Mouse (Mus musculus): ENCODE results near the gene Rps27a.
"Not testable (repeated sequence)": the region's sequence is repeated elsewhere in the genome, so short reads cannot be mapped to it uniquely, and the experiment has no call there.

Gene Rps27a

DNA sequence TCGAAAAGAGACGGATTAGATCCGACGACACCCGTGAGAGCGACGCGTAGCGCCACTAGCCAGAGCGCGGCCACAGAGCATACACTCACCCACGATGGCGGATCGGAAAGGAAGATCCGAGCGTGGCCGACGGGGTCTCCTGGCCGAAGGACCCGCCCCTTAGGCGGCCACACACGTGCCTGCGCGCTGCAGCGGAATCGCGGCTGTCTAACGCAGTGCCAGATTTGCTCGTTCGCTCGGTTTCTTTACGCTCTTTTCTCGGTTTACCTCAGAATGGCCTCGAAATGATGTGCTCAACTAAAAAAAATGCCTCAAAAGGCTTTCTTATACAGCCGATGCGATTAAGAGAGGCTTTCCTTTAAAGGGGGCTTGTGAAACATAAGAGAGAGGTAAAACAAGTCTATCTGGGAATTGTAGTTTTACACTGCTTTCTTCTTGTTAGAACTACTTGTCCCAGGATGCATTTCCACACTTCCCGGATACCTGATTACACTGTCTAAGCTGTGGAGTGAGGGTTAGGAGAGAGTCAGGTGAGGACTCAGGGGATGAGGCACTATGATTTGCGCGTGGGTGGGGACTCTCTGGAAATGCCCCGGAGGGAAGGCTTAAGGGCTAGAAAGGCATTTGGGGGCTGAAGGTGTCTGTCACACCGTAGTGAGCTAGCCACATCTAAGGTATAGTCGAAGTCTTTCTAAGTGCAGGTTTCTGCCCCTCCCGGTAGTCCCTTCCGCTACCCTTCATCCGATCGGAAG is at the start of gene Rps27a, which contains the start of gene Clhc1:
TSS of gene Rps27a (minus strand) at position 358 of the 752 bp plus-strand sequence.
TSS of gene Clhc1 (plus strand) at position 199 of the 752 bp plus-strand sequence.
- DNase-seq (ENCODE audit: low read depth, low spot score) = peak; percentile 87

DNA sequence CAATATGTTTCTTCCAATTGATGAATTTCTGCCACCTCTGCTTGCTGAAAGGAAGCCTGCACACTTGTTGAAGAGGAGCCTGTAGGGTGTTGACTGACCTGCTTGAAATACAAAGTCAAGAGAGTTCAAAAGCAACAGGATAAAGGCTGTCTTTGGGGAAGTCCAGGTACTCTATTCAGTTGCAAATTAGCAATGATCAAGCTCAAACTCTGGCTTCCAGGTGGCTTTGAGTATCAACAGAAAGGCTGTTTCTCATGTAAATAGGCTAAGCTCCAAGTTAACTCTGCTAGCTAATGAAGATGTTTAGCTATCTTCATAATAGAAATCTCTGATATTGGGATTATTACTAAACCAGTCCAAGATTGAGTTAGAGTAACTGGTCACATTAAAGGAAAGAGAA is 49.2 kb upstream of the Rps27a start:
- DNase-seq (ENCODE audit: low read depth, low spot score) = peak; percentile 61

DNA sequence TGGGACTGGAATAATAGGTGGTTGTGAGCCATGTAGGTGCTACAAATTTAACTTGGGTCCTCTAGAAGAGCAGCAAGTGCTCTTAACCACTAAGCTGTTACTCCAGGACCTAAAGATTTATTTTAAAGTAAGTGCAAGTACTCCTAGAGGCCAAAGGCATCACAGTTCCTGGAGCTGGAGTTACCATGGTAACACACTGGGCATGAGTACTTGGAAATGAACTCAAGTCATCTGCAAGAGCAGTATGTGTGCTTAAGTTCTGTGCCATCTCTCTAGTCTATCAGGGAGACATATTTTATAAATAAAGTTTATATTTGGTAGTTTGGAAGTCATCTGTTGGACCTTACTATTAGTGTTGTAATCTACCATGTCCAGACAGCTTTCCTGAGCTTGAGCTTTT is 47.3 kb upstream of the Rps27a start:
- DNase-seq (ENCODE audit: low read depth, low spot score) = no peak

DNA sequence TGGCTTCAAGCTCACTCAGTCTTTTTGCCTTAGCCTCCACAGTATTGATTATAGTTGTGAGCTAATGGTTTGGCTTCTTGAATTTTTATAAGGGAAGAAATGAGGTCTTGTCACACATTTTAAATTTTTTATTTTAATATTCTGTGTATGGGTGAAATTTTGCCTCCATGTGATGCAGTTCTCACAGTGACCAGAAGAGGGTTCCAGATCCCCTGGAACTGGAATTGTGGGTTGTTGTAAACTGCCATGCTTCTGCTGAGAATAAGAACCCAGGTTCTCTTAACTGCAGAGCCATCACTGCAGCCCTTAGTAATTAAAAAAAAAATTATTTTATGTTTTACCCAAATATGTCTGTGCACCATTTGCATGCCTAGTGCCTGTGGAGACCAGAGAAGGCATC is 31.7 kb upstream of the Rps27a start:
- no peak for DNase-seq (ENCODE audit: low read depth, low spot score)

DNA sequence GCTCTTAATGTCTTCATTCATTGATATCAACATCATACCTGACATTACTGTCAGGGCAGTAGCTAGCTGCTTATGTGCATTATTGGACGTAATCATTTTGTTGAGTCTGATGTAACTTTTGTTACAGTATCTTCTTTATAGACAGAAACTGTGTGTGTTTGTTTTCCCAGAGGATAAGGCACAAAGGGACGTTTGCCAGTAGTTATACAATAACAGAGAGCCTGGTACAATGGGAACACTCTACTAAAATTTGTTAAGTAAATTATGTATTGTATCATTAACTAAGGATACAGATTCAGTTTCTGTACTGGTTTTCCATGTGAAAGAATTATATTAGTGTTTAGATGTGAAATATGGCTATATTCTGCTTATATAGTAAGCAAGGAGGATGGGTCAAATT is 24.7 kb upstream of the Rps27a start:
- no peak for DNase-seq (ENCODE audit: low read depth, low spot score)

DNA sequence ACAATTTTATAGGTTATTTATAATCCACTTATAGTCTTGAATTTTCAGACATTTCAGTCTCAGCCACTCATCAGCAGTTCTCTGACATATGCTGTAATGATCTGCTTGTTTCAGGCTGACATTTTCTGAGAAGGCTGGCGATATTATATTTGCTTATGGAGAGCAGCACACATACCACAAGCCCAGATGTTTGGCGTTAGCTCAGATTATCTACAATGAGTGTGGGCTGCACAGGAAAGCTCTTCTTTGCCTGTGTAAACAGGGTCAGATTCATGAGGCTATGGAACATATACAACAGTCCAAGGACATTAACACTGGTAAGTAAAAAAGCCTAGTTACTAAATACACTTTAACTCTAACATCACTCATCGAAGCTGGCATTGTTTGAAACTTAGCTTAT is 23.6 kb upstream of the Rps27a start:
- no peak for DNase-seq (ENCODE audit: low read depth, low spot score)

DNA sequence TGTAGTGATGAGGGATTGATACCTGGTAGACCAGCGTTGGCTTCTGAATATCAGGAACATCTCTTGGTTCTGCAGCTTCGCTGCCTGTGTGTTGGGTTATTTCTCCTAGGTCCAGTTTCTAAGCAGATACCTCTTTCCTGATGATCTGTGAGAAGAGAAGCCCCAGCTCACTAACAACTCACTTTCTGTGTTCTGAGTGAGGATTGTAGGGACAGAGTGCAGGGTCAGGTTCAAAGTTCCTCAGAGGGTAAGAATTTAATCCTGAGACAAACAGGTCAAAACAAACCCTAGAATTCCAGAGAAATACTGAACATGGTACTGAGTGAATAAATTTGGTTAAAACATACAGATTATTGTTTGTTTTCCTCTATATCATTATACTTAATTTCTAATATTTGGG is 15.5 kb upstream of the Rps27a start:
- DNase-seq (ENCODE audit: low read depth, low spot score) = no peak

DNA sequence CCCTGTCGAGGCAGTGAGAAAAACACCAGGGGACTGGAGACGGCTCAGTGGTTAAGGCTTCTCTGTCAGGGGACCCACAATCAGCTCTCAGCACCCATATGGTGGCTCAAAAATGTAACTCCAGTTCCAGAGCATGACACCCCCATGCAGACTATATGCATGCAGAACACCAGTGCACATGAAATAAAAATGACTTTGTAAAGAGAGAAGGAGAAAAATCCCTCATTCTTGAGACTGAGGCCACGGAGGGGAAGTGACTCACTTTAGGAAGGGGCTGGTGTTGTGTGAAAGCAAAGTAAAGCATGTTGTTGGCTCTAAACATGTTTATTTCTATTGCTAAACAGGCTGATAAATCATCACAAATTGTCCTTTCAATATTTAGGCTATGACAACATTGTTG is 13.1 kb upstream of the Rps27a start:
- no peak for DNase-seq (ENCODE audit: low read depth, low spot score)

DNA sequence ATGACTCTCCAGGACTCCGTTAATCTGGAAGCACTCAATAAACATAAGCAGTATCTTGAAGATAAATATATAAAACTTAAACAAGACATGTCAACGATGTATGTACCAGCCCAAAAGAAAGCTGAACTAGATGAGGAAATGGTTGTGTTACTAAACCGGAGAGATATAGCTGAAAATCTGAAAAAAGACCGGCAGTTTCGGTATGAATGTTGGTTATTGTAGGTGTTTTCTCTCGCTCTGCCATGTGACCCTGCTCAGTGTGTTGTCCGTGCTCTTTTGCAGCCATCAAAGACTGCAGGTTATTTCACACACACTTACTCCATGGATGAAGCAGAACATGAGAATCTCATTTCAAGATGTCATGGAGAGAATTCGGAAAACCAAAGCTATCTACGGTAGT is 12.5 kb upstream of the Rps27a start:
- no peak for DNase-seq (ENCODE audit: low read depth, low spot score)

DNA sequence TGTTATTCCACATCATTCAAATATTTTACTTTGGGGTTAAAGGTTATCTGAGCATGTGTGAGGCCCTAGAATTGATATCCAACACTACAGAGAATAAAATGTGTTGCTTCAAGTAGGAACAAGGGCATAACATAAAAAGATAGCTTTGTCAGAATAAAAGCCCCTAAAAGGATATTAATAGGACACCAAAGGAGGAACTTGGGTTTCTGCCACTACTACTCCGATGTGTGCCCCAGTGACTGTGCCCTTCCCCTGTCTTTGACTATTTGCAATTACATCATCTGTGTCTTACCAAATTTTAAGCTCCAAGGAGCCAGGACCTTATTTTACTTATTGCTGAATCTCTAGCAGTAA is 1.5 kb upstream of the Rps27a start:
- DNase-seq (ENCODE audit: low read depth, low spot score) = no peak

DNA sequence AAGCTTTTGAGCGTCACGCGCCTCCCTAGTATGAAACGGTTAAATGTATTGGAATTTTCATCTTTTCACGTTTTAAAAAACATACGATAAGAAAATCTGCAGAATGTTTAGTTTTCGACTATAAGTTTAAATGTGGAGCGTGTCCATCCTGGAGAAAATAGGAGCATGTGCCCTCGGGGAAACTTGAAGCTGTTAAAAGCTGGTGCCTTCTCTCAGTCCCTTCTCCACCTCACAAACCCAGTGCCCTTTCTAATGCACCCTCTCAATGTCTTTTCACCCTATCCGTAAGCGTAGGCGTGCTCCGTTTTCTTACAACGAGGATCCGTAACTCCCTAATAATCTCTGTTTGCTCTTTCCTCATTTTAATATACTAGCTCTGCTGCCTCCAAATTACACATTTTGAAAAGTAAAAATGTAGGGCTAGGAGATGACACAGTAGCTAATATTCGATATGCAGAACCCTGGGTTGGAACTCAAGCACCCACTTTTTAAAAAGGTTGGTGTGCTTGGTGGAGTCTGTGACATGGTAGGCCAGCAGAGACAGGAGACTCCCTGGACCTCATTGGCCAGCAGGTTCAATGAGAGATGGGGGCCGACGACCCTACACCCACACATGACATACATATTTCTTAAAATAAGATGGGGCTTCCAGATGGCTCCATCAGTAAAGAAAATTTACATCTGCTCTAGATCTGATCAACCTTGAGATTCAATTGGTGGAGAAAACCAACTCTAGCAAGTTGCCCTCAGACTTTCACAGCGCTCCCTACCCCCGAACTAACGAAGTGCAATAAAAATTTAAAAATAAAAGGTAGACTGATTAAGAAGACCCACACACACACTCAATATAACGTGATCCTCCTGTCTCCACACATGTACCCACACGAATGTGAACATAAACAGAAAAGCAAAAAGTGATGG is 855 bp upstream of the Rps27a start:
- DNase-seq (ENCODE audit: low read depth, low spot score) = no peak

DNA sequence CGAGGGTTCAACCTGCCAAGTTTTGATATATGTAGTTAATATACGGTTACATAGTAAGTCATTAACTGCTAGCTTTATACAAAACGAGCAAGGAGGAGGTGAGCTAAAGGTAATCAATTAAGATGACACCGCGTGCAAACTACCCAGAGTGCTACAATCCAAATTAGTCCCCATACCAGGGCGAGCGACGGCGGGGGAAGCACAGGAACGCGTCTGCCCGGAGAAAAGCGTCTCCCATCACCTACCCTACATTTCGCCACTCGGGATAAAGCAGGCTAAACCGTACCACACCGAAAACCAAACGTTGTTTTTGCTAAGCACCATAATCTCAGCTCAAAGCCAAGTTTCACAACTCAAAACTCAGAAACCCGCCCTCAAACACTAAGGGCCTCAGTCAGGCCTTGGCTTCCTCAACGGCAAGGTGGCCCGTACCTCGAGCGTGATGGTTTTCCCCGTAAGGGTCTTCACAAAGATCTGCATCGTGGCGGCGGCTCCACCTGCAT is 609 bp downstream of the Rps27a start:
- no peak for DNase-seq (ENCODE audit: low read depth, low spot score)

DNA sequence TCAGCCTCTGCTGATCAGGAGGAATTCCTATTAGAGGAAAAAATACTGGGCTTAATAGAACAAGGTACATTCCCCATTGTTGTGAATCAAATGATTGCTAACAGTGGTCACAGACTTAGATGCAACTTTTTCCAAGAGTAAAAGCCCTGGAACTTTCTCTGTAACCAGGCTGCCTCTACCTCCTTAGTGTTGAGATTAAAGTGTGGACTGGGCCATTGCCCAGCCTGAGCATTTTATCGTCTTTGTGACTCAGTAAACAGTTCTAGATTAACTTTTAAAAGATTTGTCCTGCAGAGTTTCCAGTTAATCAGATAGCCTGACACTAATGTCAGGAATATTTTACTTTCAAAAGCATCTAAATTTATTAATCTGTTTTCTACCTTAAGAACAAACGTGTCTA is 1.1 kb downstream of the Rps27a start:
- DNase-seq (ENCODE audit: low read depth, low spot score) = no peak

DNA sequence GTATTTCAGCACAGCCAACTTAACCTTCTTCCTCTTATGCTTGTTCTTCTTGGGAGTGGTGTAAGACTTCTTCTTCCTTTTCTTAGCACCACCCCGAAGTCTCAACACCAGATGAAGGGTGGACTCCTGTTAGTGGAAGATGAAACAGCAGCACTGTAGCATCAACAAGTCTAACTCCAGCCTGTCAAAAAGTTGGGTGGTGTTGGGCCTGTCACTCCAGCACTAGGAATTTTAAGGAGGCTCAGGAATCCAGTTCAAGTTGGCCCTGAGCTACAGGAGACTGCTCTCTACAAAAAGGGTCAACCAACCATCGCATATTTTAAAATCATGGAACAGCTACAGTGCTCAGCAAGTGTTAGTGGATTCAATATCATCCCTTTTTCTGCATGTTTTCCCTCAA is 1.6 kb downstream of the Rps27a start:
- DNase-seq (ENCODE audit: low read depth, low spot score) = not testable (repeated sequence)

DNA sequence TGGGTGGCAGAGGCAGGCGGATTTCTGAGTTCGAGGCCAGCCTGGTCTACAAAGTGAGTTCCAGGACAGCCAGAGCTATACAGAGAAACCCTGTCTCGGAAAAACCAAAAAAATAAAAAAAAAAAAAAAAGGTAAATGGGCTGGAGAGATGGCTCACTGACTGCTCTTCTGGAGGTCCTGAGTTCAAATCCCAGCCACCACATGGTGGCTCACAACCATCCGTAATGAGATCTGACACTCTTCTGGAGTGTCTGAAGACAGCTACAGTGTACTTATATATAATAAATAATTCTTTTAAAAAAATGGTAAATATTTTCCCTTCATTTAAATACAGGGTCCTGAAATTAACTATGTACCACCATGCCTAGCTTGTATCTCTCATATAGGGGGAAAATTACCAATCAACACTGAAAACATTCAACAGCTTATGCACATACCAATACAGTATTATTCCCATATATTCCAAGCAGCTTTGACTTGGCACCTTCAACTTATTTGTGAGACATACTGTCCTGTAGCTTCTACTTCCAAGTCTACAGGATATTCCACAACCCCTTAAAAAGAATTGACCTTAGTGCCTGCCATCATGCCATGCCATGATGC is 2.7 kb downstream of the Rps27a start:
- not testable (repeated sequence) for DNase-seq (ENCODE audit: low read depth, low spot score)

DNA sequence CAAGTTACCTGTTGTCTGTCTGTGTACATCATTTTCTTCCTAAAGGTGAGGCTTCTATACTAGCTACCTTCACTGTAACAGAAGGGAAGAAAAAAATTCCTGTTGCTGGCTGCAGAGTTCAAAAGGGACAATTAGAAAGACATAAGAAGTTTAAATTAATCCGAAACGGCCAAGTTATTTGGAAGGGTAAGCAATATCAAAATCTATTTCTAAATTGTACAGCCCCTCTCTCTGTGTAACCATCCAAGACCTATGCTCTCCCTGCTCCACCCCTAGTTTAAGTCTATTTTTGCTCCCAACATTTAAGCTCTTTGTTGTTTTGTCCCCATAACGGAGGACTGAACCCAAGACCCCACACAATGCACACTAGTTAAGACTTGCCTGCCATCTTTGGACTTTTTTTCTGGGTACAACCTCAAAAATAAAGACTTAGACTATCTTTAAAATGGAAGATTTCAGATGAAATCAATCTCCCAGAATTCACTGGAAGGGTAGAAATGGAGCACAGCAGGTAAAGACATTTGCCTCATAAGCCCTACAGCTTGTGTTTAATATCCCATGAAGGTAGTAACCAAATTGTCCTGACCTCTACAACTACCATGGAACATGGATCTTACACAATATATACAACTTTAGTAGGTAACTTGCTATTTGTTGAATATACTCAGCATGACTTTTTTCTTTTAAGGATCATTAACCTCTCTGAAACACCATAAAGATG is 3.5 kb downstream of the Rps27a start:
- no peak for DNase-seq (ENCODE audit: low read depth, low spot score)

DNA sequence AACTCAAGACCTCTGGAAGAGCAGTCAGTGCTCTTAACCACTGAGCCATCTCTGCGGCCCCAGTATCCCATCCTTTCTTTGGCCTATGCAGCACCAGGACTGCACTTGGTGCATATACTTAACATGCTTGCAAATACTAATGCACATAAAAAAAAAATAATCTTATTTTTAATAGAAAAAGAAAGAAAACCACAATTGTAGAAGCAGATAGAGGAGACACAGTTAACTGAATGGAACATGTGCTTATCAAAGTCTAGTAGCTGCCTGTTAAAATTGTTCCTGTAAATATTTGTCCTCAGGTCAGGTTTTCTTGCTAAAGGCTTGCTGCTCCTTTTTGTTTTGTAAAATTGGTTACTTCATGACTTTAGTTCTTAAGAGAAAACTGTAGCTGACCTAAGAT is 9.7 kb downstream of the Rps27a start:
- no peak for DNase-seq (ENCODE audit: low read depth, low spot score)

DNA sequence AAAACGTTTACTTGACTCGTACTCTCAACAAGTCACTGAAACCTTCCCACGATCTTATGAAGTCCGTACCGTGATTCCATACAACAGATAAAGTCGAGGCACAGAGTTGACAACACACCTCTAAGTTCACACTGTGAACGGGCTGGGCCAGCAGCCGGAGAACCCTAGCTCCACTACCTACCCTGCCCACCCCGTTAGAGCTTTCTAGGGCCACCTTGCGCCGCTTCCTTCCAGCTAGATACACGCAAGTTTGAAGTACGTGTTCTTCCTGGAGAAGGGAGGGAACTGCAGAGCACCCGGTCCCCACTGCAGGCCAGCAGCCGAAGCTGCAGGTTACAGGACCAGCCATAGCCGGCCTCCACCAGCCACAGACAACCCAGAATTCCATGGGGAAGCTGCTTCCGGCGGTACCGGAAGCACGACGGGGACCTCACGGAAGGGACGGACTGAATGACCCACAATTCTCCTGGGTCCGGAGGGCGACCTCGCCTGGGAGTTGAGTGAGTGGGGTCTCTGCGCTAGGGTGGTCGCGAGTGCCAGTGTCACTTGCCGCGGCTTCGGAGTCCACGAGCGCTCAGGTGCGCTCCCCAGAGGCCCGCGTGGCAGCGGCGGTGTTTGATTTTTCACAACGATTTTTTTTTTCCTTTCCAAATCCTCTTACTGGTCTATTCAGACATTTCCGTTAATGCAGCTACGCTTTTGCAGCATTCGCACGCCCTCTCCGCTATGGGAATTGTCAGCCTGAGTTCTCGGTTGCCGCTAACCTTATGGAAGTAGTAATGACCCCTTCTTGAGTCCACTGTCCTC is 21.7 kb downstream of the Rps27a start, which contains the start of gene Mtif2:
TSS of gene Mtif2 (plus strand) at position 421 of the 807 bp plus-strand sequence.
- peak; percentile 88 for DNase-seq (ENCODE audit: low read depth, low spot score)

DNA sequence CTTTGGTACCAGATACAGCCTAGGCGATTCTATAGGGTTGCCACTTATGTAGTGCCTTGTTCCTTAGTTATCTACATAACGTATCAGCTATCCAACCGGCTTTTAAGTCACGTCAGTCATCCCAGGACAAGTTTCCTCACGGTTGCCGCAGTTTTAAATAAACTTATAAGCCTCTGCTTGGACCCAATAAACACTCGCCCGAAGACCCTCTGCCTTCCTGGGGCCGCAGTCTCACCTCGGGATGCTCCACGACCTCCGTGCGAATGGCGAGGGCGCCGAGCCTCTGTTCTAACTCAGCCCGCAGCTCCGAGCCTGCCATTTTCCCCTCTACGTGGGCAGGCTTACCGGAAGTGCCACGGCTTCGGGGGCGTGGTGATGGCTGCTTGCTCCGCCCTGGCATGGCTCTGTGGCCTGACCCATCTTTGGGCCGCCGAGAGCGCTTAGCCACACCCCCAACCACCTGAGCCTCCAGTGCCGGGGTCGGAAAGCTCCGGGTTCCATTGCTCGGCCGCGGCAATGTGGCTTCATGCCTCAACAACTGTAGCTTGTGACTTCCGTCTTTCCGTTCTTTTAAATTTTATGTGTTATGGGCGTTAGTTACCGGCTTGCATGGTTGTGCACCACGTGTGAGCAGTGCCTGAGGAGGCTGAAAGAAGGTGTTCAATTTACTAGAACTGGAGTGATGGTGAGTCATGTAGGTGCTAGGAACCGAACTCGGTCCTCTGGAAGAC is 33.1 kb downstream of the Rps27a start, which contains the start of gene Prorsd1:
TSS of gene Prorsd1 (minus strand) at position 352 of the 731 bp plus-strand sequence.
- DNase-seq (ENCODE audit: low read depth, low spot score) = peak; percentile 96

DNA sequence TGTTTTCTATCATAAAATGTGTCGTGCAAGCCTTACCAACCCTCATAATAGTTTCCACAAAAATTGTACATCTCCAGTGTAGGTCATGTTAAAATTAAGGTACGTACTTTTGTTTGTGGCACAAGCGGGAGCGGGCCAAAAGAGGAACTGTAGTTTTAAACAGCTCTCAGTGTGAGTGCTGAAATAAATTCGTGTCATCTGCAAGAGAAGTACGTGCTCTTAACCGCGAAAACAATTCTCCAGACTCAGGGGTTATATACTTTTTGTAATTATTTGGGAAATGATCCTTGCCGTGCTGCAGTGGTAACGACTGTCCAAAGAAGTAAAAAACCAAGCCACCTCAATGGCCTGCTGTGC is 33.6 kb downstream of the Rps27a start:
- no peak for DNase-seq (ENCODE audit: low read depth, low spot score)

All from WW6 (cell line).